Mouse (Mus musculus) olfactory bulb, adult 2 months (tissue): ENCODE data around the gene Prelp.

Experiments
- CTCF ChIP-seq: fragments of 200-500 bp; IDR thresholded peaks from 2 replicates; pipeline ENCODE4 v1.5.1; 2012; ENCODE audit warnings: low read depth, mild to moderate bottlenecking, low read length, moderate library complexity; ENCODE audit not compliant: insufficient read depth
- POLR2A ChIP-seq: fragments of 200-500 bp; IDR thresholded peaks from 2 replicates; pipeline ENCODE4 v1.6.1; 2012; ENCODE audit warnings: mild to moderate bottlenecking, low read depth, low read length, moderate library complexity; ENCODE audit not compliant: insufficient read depth

DNA sequence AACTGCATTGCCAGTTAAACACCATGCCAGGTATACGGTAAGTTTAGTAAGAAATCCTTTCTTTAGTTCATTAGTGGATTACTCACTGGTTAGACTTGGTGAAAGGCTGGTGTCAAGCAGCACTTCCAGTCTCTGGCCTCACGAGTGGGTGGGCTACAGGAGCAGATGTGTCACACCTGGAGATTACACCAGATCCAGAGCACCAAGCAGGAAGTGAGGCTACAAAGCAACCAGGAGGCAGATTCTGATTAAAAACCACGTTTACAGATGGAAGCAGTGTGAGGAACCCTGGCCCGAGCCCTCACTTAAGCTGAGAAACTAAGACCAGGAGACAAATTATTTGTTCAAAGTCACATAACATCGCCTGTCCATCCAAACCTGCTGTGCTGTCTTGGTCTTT is 43.5 kb upstream of the Prelp start:
- TF ChIP-seq CTCF (no peak), POLR2A (no peak)
